Mouse (Mus musculus) limb, embryonic 11.5 days (tissue): ENCODE measurements around the gene Casp9. TPM values are rescaled to one million over a fixed set of nuclear protein-coding genes. Genes with fewer than 3 reads are reported as not detected.

Experiments used
- ATAC-seq: fragments of 200-750 bp; cut with Nextera tagmentation; 2 replicates; pipeline ENCODE4 v1.8.0; 2017; ENCODE audit warnings: low read depth; ENCODE audit not compliant: insufficient number of reproducible peaks, low FRiP score, low TSS enrichment
- DNase-seq: peaks from one replicate; pipeline ENCODE4 v3.0.0-alpha.2; 2015; ENCODE audit warnings: low spot score
- H3K27ac ChIP-seq: fragments of 300-500 bp; sonication (generic); replicated peaks from 2 replicates; pipeline ENCODE4 v1.5.1; 2014; ENCODE audit warnings: low read depth, mild to moderate bottlenecking, low read length
- H3K27me3 ChIP-seq: fragments of 300-500 bp; sonication (generic); 2 replicates; pipeline ENCODE4 v1.6.1; 2014; ENCODE audit warnings: mild to moderate bottlenecking, low read length, mixed read lengths; ENCODE audit not compliant: control insufficient read depth, insufficient read depth
- H3K36me3 ChIP-seq: fragments of 300-500 bp; sonication (generic); 2 replicates; pipeline ENCODE4 v1.6.1; 2014; ENCODE audit warnings: mild to moderate bottlenecking, low read length, moderate library complexity, mixed read lengths; ENCODE audit not compliant: control insufficient read depth, insufficient read depth
- H3K4me1 ChIP-seq: fragments of 300-500 bp; sonication (generic); 2 replicates; pipeline ENCODE4 v1.6.1; 2014; ENCODE audit warnings: low read length, mixed read lengths; ENCODE audit not compliant: control insufficient read depth, insufficient read depth
- H3K4me2 ChIP-seq: fragments of 300-500 bp; sonication (generic); 2 replicates; pipeline ENCODE4 v1.6.1; 2014; ENCODE audit warnings: low read depth, mild to moderate bottlenecking, moderate library complexity; ENCODE audit not compliant: severe bottlenecking
- H3K4me3 ChIP-seq: fragments of 300-500 bp; sonication (generic); 2 replicates; pipeline ENCODE4 v1.5.1; 2014; ENCODE audit warnings: low read depth, low read length
- H3K9ac ChIP-seq: fragments of 300-500 bp; sonication (generic); 2 replicates; pipeline ENCODE4 v1.6.1; 2014; ENCODE audit warnings: mild to moderate bottlenecking, low read length
- H3K9me3 ChIP-seq: fragments of 300-500 bp; sonication (generic); 2 replicates; pipeline ENCODE4 v1.6.1; 2016; ENCODE audit warnings: low read length; ENCODE audit not compliant: control insufficient read depth
- WGBS: fragments of 180-500 bp; shearing (Covaris S2); extraction: QIAGEN DNeasy Blood & Tissue Kit; methylation state at CpG from one replicate; pipeline ENCODE4 v1.1.7; 2014; 5-methylcytosine and 5-hydroxymethylcytosine counted together
- polyA plus RNA-seq: library from polyadenylated mRNA; unstranded; fragments of >200 nt; fragmentation: Nextera tagmentation; extraction: Ambion mirVana; gene quantifications from 2 replicates; pipeline ENCODE4 v1.2.1, GENCODE M21; 2014

The Casp9 gene
- polyA plus RNA-seq: 16.9 and 19.0 TPM in 2 replicates

DNA sequence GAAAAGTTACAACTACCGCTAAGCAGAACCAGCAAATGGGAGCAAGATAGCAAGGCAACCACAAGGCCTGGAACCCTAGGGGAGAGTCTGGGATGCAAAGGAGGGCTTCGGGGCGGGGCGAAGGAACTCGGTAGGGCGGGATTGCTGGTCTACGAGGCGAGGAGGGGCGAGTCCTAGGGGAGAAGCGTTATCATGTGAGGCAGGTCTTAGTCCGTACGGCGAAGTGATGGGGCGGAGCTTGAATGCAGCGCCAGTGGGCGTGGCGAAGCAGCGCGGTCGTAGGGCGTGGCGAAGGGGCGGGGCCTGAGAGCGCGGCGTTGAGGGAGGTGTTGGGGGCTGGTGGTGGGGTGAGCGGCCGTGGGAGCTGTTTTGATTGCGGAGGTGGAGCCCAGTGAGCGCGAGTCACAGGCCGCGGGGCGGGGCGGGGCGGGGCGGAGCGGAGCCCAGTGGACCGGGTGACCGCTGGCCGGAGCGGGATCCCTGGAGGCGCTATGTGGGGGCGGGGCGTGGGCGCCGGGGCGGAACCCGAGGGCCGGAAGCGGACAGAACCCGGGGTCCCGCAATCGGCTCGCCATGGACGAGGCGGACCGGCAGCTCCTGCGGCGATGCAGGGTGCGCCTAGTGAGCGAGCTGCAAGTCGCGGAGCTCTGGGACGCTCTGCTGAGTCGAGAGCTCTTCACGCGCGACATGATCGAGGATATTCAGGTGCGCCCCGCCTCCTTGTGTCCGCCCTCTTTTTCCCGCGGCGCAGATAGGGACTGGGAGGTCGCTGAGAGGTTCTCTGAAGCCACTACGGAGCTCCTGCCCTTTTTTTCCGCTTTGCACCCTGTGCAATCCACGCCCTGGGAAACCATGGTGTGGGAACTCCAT lies at the start of gene Casp9:
Casp9 (plus strand) TSS at position 331 of the 870 bp plus-strand sequence.
- peaks cover 2% of the 10 kb centered on the region; the same call in 1 of the 2 replicates for H3K4me1 ChIP-seq
- no peaks in the 10 kb centered on the region for H3K27me3 ChIP-seq
- peak within 1 kb of the TSS; percentile 55 for H3K4me2 ChIP-seq
- peak within 1 kb of the TSS; percentile 74 for H3K9ac ChIP-seq
- no peaks in the 10 kb centered on the region for H3K9me3 ChIP-seq
- H3K36me3 ChIP-seq: no peaks in the 10 kb centered on the region; the same call in 1 of the 2 replicates
- WGBS: under 1% methylated on average over 76 of the region's 80 CpGs
- peak within 1 kb of the TSS; percentile 60 for H3K4me3 ChIP-seq
- DNase-seq (peak; percentile 99), ATAC-seq (peak; percentile 86)
- peak within 1 kb of the TSS; percentile 70 for H3K27ac ChIP-seq

GRCm38 (mm10) chr4:141746578-141747346 lies 46.6 kb upstream of the Casp9 start, which contains the start of gene Agmat:
Agmat (plus strand) TSS chr4:141746672.
- Histone ChIP-seq H3K9me3 (no peaks in the 10 kb centered on the region), H3K4me2 (no peak within 1 kb of the TSS), H3K36me3 (no peaks in the 10 kb centered on the region), H3K4me1 (peaks cover 2% of the 10 kb centered on the region; the same call in 1 of the 2 replicates), H3K27me3 (no peaks in the 10 kb centered on the region), H3K9ac (no peak within 1 kb of the TSS), H3K4me3 (no peak within 1 kb of the TSS), H3K27ac (no peak within 1 kb of the TSS)
- DNase-seq (no peak), ATAC-seq (no peak)
- 19% methylated on average over 25 of the region's 25 CpGs for WGBS

DNA sequence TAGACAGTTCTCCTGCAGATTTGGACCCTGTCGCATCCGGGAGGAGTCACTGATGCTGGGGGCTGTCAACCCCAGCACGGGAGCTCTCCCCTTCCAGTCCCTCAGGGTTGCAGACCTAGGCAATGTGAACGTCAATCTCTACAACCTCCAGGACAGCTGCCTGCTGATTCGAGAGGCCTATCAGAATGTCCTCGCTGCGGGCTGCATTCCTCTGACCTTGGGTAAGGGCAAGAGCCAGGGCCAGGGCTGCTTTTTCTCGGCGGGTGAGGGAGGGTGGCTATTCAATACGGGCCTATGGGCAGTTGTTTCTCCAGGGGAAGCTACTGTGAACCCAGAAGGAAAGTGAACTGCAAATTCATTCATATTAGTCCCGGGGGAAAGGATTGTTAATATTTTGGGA lies 43.9 kb upstream of the Casp9 start:
- 43% methylated on average over 11 of the region's 11 CpGs for WGBS
- no peaks in the 10 kb centered on the region for H3K9me3 ChIP-seq
- no peaks in the 10 kb centered on the region for H3K36me3 ChIP-seq
- ATAC-seq (no peak), DNase-seq (no peak)
- H3K4me2 ChIP-seq: no peak overlapping the region
- peaks cover 2% of the 10 kb centered on the region; the same call in 1 of the 2 replicates for H3K4me1 ChIP-seq
- no peak overlapping the region for H3K27ac ChIP-seq
- H3K27me3 ChIP-seq: no peaks in the 10 kb centered on the region
- no peak overlapping the region for H3K4me3 ChIP-seq
- H3K9ac ChIP-seq: no peak overlapping the region

- no peaks in the 10 kb centered on the region for H3K36me3 ChIP-seq
- DNase-seq (no peak), ATAC-seq (no peak)
- H3K4me3 ChIP-seq: no peak overlapping the region
- 74% methylated on average over 3 of the region's 3 CpGs for WGBS
- H3K4me1 ChIP-seq: peaks cover 2% of the 10 kb centered on the region; the same call in 1 of the 2 replicates
- no peaks in the 10 kb centered on the region for H3K9me3 ChIP-seq
- no peak overlapping the region for H3K27ac ChIP-seq
- no peak overlapping the region for H3K9ac ChIP-seq
- H3K4me2 ChIP-seq: no peak overlapping the region
- no peaks in the 10 kb centered on the region for H3K27me3 ChIP-seq
These were observed 42.6 kb upstream of the Casp9 start for GRCm38 (mm10) chr4:141750826-141751225.

GRCm38 (mm10) chr4:141751419-141752075 lies 41.9 kb upstream of the Casp9 start:
- Histone ChIP-seq H3K4me2 (no peak overlapping the region), H3K36me3 (no peaks in the 10 kb centered on the region), H3K27me3 (no peaks in the 10 kb centered on the region), H3K27ac (no peak overlapping the region), H3K9ac (no peak overlapping the region), H3K9me3 (no peaks in the 10 kb centered on the region), H3K4me3 (no peak overlapping the region), H3K4me1 (peaks cover 2% of the 10 kb centered on the region; the same call in 1 of the 2 replicates)
- WGBS: 45% methylated on average over 4 of the region's 4 CpGs
- DNase-seq: no peak
- no peak for ATAC-seq

GRCm38 (mm10) chr4:141752076-141752421 lies 41.4 kb upstream of the Casp9 start:
- Histone ChIP-seq H3K36me3 (no peaks in the 10 kb centered on the region), H3K4me3 (no peak overlapping the region), H3K4me1 (peaks cover 2% of the 10 kb centered on the region; the same call in 1 of the 2 replicates), H3K9ac (no peak overlapping the region), H3K27me3 (no peaks in the 10 kb centered on the region), H3K27ac (no peak overlapping the region), H3K4me2 (no peak overlapping the region), H3K9me3 (no peaks in the 10 kb centered on the region)
- ATAC-seq: no peak
- no peak for DNase-seq
- 1% methylated on average over 4 of the region's 4 CpGs for WGBS

GRCm38 (mm10) chr4:141755375-141755930 lies 38.0 kb upstream of the Casp9 start:
- ATAC-seq (no peak), DNase-seq (no peak)
- Histone ChIP-seq H3K4me1 (no peaks in the 10 kb centered on the region), H3K36me3 (no peaks in the 10 kb centered on the region), H3K9me3 (no peaks in the 10 kb centered on the region), H3K27me3 (no peaks in the 10 kb centered on the region), H3K4me2 (no peak overlapping the region), H3K4me3 (no peak overlapping the region), H3K9ac (no peak overlapping the region), H3K27ac (no peak overlapping the region)
- WGBS: 93% methylated on average over 19 of the region's 19 CpGs

- Histone ChIP-seq H3K4me2 (no peak overlapping the region), H3K4me3 (no peak overlapping the region), H3K9me3 (no peaks in the 10 kb centered on the region), H3K4me1 (no peaks in the 10 kb centered on the region), H3K27ac (no peak overlapping the region), H3K27me3 (no peaks in the 10 kb centered on the region), H3K9ac (no peak overlapping the region), H3K36me3 (peaks cover 2% of the 10 kb centered on the region; the same call in 1 of the 2 replicates)
- ATAC-seq (no peak), DNase-seq (no peak)
- 80% methylated on average over 3 of the region's 3 CpGs for WGBS
These were observed 36.3 kb upstream of the Casp9 start for GRCm38 (mm10) chr4:141757124-141757523.
